Mouse (Mus musculus): ENCODE measurements around the gene Evc. TPM values are rescaled to one million over a fixed set of nuclear protein-coding genes. Genes with fewer than 3 reads are reported as not detected.
A peak's percentile ranks its signal among the peaks of the same experiment; 100 is the strongest.

The Evc gene
- total RNA-seq, 1 experiment = 35.1 TPM

GRCm38 (mm10) chr5:37351791-37352190 lies 15.1 kb upstream of the Evc start:
- TF ChIP-seq MAFK (IDR thresholded peaks at IDR 0.05; ENCODE audit: insufficient read depth, low read depth, low read length) (no peak), CHD2 (IDR thresholded peaks at IDR 0.05; ENCODE audit: low read depth, low read length) (no peak), HCFC1 (IDR thresholded peaks at IDR 0.05; ENCODE audit: borderline replicate concordance, insufficient read depth, low read length) (no peak), ZC3H11A (IDR thresholded peaks at IDR 0.05; ENCODE audit: borderline replicate concordance, low read depth, low read length) (no peak), ZNF384 (IDR thresholded peaks at IDR 0.05; ENCODE audit: low read depth, low read length) (no peak)
- Histone ChIP-seq H3K4me1 (ENCODE audit: control insufficient read depth in 2 of 2, insufficient read depth in 2 of 2, low read length in 2 of 2, poor library complexity in 1 of 2) (no peaks in the 10 kb centered on the region), H3K9me3 (ENCODE audit: control insufficient read depth, insufficient read depth, low read depth, low read length) (no peaks in the 10 kb centered on the region), H3K27ac (ENCODE audit: insufficient read depth, low read depth, low read length, poor library complexity, severe bottlenecking) (no peak overlapping the region), H3K4me3 (ENCODE audit: insufficient read depth in 1 of 2, low read depth in 1 of 2, low read length in 2 of 2, poor library complexity in 1 of 2, severe bottlenecking in 1 of 2) (no peak overlapping the region), H3K9ac (ENCODE audit: insufficient read depth, low read depth, low read length, poor library complexity, severe bottlenecking) (no peak overlapping the region), H3K36me3 (ENCODE audit: control insufficient read depth, insufficient read depth, low read length, poor library complexity, severe bottlenecking) (peaks cover 18% of the 10 kb centered on the region)
- in situ Hi-C loops (cut with MboI; ENCODE audit: low sequenced_read_pairs in 2 of 2, unreplicated experiment in 2 of 2) = no loop called here
- DNase-seq (ENCODE audit: low read depth, low spot score) = no peak

- Histone ChIP-seq H3K36me3 (ENCODE audit: control insufficient read depth, insufficient read depth, low read length, poor library complexity, severe bottlenecking) (peaks cover 5% of the 10 kb centered on the region; the same call in 1 of the 2 replicates), H3K9me3 (ENCODE audit: control insufficient read depth, insufficient read depth, low read depth, low read length) (no peaks in the 10 kb centered on the region), H3K27ac (ENCODE audit: insufficient read depth, low read depth, low read length, poor library complexity, severe bottlenecking) (no peak overlapping the region), H3K4me3 (ENCODE audit: insufficient read depth in 1 of 2, low read depth in 1 of 2, low read length in 2 of 2, poor library complexity in 1 of 2, severe bottlenecking in 1 of 2) (no peak overlapping the region), H3K4me1 (ENCODE audit: control insufficient read depth in 2 of 2, insufficient read depth in 2 of 2, low read length in 2 of 2, poor library complexity in 1 of 2) (peaks cover 0 to 2% of the 10 kb centered on the region in 2 experiments; a peak in 1 of 4 replicates), H3K9ac (ENCODE audit: insufficient read depth, low read depth, low read length, poor library complexity, severe bottlenecking) (no peak overlapping the region)
- DNase-seq (ENCODE audit: low read depth, low spot score) = no peak
- in situ Hi-C loops (cut with MboI; ENCODE audit: low sequenced_read_pairs in 2 of 2, unreplicated experiment in 2 of 2) = no loop called here
- TF ChIP-seq HCFC1 (IDR thresholded peaks at IDR 0.05; ENCODE audit: borderline replicate concordance, insufficient read depth, low read length) (no peak), MAFK (IDR thresholded peaks at IDR 0.05; ENCODE audit: insufficient read depth, low read depth, low read length) (no peak), ZNF384 (IDR thresholded peaks at IDR 0.05; ENCODE audit: low read depth, low read length) (no peak), CHD2 (IDR thresholded peaks at IDR 0.05; ENCODE audit: low read depth, low read length) (no peak), ZC3H11A (IDR thresholded peaks at IDR 0.05; ENCODE audit: borderline replicate concordance, low read depth, low read length) (no peak)
Measured at GRCm38 (mm10) chr5:37343962-37344361, 7.3 kb upstream of the Evc start.

GRCm38 (mm10) chr5:37338288-37338687 lies 1.6 kb upstream of the Evc start, which contains the start of gene Evc2:
Gene Evc2 (plus strand): TSS chr5:37338499.
- H3K27ac ChIP-seq (ENCODE audit: insufficient read depth, low read depth, low read length, poor library complexity, severe bottlenecking) = no peak within 1 kb of the TSS
- DNase-seq (ENCODE audit: low read depth, low spot score) = no peak
- in situ Hi-C loops (cut with MboI; ENCODE audit: low sequenced_read_pairs in 2 of 2, unreplicated experiment in 2 of 2) = no loop called here
- TF ChIP-seq ZC3H11A (IDR thresholded peaks at IDR 0.05; ENCODE audit: borderline replicate concordance, low read depth, low read length) = no peak
- TF ChIP-seq HCFC1 (IDR thresholded peaks at IDR 0.05; ENCODE audit: borderline replicate concordance, insufficient read depth, low read length) = no peak
- TF ChIP-seq CHD2 (IDR thresholded peaks at IDR 0.05; ENCODE audit: low read depth, low read length) = no peak
- H3K4me1 ChIP-seq (ENCODE audit: control insufficient read depth in 2 of 2, insufficient read depth in 2 of 2, low read length in 2 of 2, poor library complexity in 1 of 2) = peaks cover 2 to 7% of the 10 kb centered on the region in 2 experiments; a peak in 1 of 4 replicates
- H3K36me3 ChIP-seq (ENCODE audit: control insufficient read depth, insufficient read depth, low read length, poor library complexity, severe bottlenecking) = peaks cover under 1% of the 10 kb centered on the region; the same call in 1 of the 2 replicates
- peak within 1 kb of the TSS; percentile 80 for H3K9ac ChIP-seq (ENCODE audit: insufficient read depth, low read depth, low read length, poor library complexity, severe bottlenecking)
- H3K9me3 ChIP-seq (ENCODE audit: control insufficient read depth, insufficient read depth, low read depth, low read length) = no peaks in the 10 kb centered on the region
- peak within 1 kb of the TSS; percentile 75 to 79 for H3K4me3 ChIP-seq (ENCODE audit: insufficient read depth in 1 of 2, low read depth in 1 of 2, low read length in 2 of 2, poor library complexity in 1 of 2, severe bottlenecking in 1 of 2)

GRCm38 (mm10) chr5:37337696-37338095 lies 1.0 kb upstream of the Evc start:
- H3K4me1 ChIP-seq (ENCODE audit: control insufficient read depth in 2 of 2, insufficient read depth in 2 of 2, low read length in 2 of 2, poor library complexity in 1 of 2) = peaks cover 2 to 7% of the 10 kb centered on the region in 2 experiments; a peak in 1 of 4 replicates
- DNase-seq (ENCODE audit: low read depth, low spot score) = no peak
- peak overlapping the region; percentile 80; the same call in 1 of the 2 replicates for H3K9ac ChIP-seq (ENCODE audit: insufficient read depth, low read depth, low read length, poor library complexity, severe bottlenecking)
- no peak overlapping the region for H3K27ac ChIP-seq (ENCODE audit: insufficient read depth, low read depth, low read length, poor library complexity, severe bottlenecking)
- H3K4me3 ChIP-seq (ENCODE audit: insufficient read depth in 1 of 2, low read depth in 1 of 2, low read length in 2 of 2, poor library complexity in 1 of 2, severe bottlenecking in 1 of 2) = peak overlapping the region in 1 of 2 experiments; percentile 45; a peak in 1 of 4 replicates
- no peaks in the 10 kb centered on the region for H3K9me3 ChIP-seq (ENCODE audit: control insufficient read depth, insufficient read depth, low read depth, low read length)
- H3K36me3 ChIP-seq (ENCODE audit: control insufficient read depth, insufficient read depth, low read length, poor library complexity, severe bottlenecking) = peaks cover 2% of the 10 kb centered on the region; the same call in 1 of the 2 replicates
- in situ Hi-C loops (cut with MboI; ENCODE audit: low sequenced_read_pairs in 2 of 2, unreplicated experiment in 2 of 2) = no loop called here
- no peak for TF ChIP-seq ZNF384 (IDR thresholded peaks at IDR 0.05; ENCODE audit: low read depth, low read length)
- no peak for TF ChIP-seq MAFK (IDR thresholded peaks at IDR 0.05; ENCODE audit: insufficient read depth, low read depth, low read length)

- peaks cover 2 to 12% of the 10 kb centered on the region in 2 experiments; a peak in 1 of 4 replicates for H3K4me1 ChIP-seq (ENCODE audit: control insufficient read depth in 2 of 2, insufficient read depth in 2 of 2, low read length in 2 of 2, poor library complexity in 1 of 2)
- no peak overlapping the region for H3K9ac ChIP-seq (ENCODE audit: insufficient read depth, low read depth, low read length, poor library complexity, severe bottlenecking)
- in situ Hi-C loops (cut with MboI; ENCODE audit: low sequenced_read_pairs in 2 of 2, unreplicated experiment in 2 of 2) = no loop called here
Measured at GRCm38 (mm10) chr5:37335061-37335460, 1.6 kb downstream of the Evc start.

More at GRCm38 (mm10) chr5:37335061-37335460, 1.6 kb downstream of the Evc start:
- H3K36me3 ChIP-seq (ENCODE audit: control insufficient read depth, insufficient read depth, low read length, poor library complexity, severe bottlenecking) = peaks cover 2% of the 10 kb centered on the region; the same call in 1 of the 2 replicates
- H3K4me3 ChIP-seq (ENCODE audit: insufficient read depth in 1 of 2, low read depth in 1 of 2, low read length in 2 of 2, poor library complexity in 1 of 2, severe bottlenecking in 1 of 2) = no peak overlapping the region
- H3K9me3 ChIP-seq (ENCODE audit: control insufficient read depth, insufficient read depth, low read depth, low read length) = no peaks in the 10 kb centered on the region
- DNase-seq (ENCODE audit: low read depth, low spot score) = no peak
- no peak overlapping the region for H3K27ac ChIP-seq (ENCODE audit: insufficient read depth, low read depth, low read length, poor library complexity, severe bottlenecking)
- TF ChIP-seq MAFK (IDR thresholded peaks at IDR 0.05; ENCODE audit: insufficient read depth, low read depth, low read length) = no peak
- TF ChIP-seq ZC3H11A (IDR thresholded peaks at IDR 0.05; ENCODE audit: borderline replicate concordance, low read depth, low read length) = no peak
- no peak for TF ChIP-seq HCFC1 (IDR thresholded peaks at IDR 0.05; ENCODE audit: borderline replicate concordance, insufficient read depth, low read length)
- no peak for TF ChIP-seq ZNF384 (IDR thresholded peaks at IDR 0.05; ENCODE audit: low read depth, low read length)
- no peak for TF ChIP-seq CHD2 (IDR thresholded peaks at IDR 0.05; ENCODE audit: low read depth, low read length)

Data from ES-E14 (cell line).